Mouse (Mus musculus) cerebellum, adult 18-20 months (tissue): ENCODE measurements around the gene Armc5.
A peak's percentile ranks its signal among the peaks of the same experiment; 100 is the strongest.

Experiments used
- DNase-seq, 2 experiments: peaks; one replicate each; pipeline ENCODE4 v3.0.0; 2021

The Armc5 gene

DNA sequence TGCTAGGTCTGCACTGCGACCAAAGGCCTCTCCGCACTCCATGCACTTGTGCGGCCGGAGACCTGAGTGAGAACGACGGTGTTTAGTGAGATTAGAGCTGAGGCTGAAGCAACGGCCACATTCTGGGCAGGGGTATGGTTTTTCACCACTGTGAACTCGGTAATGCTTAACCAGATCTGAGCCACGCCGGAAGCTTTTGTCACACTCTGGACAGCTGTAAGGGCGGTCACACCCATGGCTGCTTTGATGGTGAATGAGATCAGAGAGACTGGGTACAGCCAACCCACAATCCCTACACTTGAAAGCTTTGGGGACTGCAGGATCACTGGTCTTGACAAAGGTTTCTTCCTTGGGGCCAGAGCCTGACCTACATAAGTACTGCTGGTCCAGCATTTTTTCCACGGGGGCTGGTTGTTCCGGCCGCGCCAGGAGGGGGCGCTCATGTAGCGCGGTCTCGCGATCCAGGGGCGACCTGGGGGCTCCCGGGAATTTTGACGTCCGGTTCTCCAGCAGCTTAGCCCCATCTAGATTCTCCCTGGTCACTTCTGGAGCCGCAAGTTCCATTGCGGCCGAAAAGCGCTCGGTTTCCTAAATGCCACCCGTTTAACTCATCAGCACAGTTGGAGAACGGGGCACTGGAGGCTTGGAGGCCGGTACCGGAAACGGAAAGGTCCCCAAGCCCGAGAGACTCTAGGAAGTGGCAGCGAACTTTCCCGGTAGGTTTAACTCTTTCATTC, at the start of gene Armc5:
Gene Armc5, plus strand, starts transcription at position 487 of the 737 bp plus-strand sequence.
- peak; percentile 82 to 91 for DNase-seq

DNA sequence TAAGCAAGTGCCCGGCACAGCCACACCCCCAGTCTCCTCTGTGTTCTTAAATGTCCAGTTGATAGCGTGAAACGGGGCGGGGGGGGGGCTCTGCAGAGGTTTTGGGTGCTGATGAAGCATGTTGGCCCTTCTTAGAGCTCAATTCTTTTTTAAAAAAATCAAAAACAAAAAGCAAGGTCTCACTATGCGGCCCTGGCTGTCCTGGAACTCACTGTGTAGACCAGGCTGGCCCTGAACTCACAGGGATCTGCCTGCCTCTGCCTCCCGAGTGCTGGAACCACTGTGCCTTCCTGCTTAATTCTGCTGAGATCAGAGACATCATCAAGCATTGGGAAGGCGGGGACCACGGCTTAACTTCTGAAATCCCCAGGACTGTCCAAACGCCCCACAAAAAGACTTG, 35.5 kb upstream of the Armc5 start:
- DNase-seq: no peak

DNA sequence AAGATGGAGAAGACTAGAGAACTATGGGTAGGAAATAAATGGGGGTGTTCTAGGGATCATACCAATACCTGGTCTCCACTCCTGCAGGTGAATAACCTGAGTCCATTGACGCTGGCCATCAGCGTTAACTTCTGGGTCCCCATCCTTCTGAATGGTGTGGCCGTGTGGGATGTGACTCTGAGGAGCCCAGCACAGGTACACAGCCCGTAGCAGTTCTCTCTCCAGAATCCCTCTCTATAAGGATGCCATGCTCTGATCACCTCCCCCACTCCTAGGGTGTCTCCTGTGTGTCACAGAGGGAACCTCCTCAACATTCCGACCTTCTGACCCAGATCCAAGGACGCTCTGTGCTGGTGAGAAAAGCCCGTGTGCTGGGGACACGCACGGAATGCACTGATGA, 34.1 kb upstream of the Armc5 start:
- DNase-seq: no peak

DNA sequence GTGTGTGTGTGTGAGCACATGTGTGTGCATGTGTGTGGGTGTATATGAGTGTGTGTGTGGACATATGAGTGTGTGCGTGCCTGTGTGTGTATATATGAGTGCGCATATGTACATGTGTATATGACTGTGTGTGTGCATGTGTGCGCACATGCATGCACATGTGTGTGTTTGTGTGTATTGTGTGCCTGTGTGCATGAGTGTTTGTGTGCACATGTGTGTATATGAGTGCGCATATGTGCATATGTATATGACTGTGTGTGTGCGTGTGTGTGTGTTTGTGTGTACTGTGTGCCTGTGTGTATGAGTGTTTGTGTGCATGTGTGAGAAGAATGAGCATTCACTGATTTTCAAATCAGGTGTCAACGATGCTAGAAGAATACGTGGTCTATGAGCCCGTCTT, 33.0 kb upstream of the Armc5 start:
- no peak for DNase-seq

DNA sequence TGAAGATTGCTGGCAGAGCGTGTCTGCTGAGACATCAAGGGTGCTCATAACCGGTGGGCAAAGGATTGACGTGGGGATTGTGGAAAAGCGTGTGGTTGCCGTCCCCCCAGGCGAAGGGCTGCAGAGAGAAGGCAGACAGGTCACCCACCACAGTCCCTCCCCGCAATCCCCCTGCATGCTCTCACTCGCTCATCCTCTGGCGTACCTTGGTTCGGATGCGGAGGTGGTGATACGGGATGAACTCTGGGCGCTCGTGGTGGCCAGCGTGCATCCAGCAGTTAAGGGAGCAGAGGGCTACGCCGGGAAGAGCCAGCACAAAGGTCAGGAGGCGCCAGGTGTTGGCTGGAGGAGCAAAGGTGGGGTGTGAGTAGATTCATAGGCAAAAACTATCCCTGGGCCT, 31.4 kb upstream of the Armc5 start:
- no peak for DNase-seq

DNA sequence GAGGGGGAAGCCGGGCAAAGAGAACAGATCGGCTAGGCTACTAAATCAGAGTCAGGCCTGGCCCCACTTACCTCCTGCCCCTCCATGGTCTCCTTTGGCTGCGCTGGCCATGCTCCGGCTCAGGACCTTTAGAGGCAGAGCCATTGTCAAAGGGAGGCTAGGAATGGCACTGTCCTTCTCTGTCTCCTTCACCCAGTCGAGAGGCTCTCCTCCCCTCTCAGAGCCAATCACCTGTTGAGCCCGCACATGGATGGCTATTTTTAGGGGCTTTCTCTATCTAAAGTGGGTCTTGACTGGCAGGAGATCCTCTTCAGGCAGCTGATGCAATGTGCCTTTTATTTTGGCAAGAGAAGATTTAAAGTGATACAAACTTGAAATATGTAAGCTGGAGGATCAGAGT, 31.0 kb upstream of the Armc5 start, which contains the start of gene Cox6a2:
Gene Cox6a2, minus strand, starts transcription at position 236 of the 400 bp plus-strand sequence.
- no peak for DNase-seq

DNA sequence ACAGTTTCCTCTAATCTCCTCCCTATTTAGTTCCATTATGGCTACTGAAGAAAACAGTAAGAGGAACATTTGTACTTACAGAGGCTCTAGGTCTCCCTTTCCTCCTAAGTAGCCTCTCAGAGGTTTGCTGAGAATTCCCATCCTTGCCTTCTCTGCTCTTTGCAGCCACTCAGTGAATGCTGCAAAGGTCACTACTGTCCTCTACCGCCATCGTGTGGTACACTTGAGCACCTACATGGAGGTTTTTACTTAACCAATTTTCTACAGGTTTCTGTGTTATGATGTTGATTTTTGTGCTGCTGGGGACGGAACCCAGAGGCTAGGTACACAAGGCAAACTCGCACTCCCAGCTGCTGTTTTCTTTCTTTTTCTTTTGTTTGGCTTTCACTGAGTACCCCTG, 29.0 kb upstream of the Armc5 start:
- DNase-seq: peak; percentile 59 to 76

DNA sequence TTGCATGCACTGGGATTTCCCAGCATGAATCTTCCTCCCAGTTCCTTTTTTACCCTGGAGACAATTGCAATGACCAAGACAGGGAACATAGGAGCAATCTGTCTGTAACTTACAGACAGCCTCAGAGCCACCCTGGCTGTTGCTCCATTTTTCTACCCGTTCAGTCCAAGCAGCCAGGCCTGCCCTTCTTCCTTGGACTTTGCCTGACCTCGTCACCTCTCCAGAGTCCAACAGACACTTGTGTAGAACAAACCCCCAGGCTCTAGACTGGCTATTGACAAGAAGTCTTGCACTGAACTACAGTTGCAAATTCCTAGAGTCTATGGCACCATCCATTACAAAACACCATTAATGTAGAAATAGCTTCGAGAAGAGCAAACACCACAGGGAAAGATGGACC, 27.3 kb upstream of the Armc5 start:
- no peak for DNase-seq

DNA sequence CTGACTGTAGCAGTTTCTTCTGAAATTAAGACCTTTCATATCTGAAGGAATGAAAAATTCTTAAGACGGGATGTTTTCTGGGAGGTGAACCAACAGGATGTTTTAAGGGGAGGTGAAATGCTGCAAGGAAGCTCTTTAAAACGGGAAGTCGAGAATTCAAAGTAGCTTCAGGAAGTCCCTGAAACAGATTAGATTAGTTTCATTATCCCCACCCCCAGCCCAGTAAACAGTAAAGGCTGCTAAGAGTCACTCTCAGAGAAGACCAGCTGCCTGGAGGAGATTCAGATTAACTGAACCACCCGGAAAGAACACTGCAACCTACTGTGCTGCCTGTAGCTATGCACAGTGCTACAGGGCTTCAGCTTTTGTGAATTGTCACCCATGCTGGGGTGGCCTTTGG, 17.2 kb upstream of the Armc5 start:
- no peak for DNase-seq

DNA sequence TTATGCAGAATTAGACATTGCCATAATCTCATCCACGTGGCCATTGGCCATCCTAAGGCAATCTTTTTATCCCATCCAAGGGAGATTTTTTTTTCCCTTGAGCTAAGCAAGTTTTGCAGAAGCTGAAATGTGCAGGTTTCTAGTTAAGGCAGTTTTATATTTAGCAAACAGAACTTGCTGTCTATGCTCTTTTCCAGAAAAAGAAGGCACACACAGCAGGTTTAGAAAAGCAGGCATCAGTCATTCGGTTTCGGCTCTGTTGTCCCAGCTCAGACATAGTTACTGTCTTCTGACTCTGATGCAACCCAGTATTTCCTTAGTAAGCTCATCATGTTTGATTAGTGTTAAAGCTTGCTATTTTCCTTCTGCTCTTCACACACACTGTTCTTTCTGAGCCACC, 16.2 kb upstream of the Armc5 start:
- DNase-seq: no peak

DNA sequence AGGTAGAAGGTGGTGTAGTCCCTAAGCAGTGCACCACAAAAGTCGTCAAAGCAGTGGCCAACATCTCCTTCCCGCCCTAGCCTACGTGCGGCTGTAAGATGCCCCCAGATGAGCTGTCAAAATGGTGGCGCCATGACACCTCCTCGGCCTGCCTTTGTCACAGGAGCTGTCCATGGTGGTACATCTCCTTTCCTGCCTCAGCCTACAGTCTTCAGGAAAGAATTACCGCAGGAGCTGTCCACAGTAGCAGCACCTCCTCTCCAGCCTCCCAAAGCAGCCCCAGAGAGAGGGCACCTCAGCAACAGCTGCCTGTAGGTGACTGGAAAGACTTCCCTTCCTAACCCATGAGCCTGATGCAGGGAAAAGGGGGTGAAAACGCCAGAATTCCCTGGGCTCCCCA, 5.4 kb upstream of the Armc5 start:
- DNase-seq: no peak

DNA sequence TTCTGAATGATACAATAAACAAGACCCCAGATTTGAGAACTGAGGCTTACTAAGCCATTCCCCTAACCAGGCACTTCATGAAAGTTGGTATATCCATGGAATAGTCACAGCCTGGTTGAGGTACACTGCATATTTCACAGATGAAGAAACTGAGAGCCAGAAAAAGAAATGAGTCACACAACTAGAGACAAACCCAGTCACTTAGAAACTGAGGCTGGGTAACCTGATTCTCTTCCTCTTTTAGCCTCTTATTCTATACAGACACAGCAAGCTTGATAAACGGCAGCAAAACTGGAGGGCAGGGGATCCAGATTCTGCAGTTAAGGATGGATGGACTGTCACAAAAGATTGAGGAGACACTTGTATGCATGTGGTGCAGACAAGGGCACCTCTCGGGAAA, 2.3 kb upstream of the Armc5 start:
- DNase-seq: no peak

DNA sequence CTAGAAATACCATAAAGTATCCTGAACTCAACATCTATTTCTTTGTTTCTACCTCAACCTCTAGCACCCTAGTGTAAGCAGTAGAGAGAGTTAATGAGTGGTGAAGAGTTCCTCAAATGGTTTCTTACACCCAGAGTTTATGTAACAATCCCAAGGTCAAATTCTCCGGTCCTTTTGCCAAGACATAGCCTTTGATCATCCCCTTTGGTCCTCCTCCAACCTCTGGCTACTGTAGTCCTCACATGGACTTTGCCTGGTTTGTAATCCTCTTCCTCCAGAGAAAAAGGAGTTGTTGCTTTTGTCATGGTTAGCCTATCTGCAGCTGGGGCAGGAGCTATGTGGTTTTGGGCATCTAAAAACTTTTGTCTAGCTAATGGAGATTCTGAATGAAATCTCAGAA, 1.7 kb upstream of the Armc5 start:
- no peak for DNase-seq

DNA sequence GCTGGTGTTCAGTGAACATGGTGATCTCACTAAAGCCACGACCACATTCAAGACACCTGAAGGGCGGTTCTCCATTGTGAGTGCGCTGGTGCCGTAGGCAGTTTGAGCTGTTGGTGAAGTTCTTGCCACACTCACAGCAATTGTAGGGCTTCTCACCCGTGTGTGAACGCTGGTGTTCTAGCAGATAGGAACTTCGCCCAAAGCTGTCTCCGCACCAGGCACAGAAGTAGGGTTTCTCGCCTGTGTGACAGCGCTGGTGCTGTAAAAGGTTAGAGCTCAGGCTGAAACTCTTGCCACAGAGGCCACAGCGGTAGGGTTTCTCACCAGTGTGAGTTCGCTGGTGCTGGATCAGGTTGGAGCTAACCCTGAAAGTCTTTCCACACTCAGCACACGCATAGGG, 716 bp upstream of the Armc5 start:
- no peak for DNase-seq

DNA sequence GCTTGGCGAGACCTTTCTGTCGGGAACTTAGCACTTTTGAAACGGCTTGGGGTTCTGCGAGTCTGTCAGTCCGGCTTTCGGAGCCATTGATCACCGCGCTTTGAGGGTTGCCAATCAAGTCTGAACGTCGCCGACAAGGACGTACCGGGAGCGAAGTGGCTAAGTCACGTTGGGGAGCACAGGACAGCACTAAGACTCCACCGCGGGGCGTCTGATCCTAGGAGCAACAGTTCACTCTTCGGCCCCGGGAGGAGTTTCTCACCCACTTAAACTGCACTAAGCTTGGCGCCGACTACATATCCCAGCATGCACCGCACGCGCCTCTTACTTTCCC, 418 bp downstream of the Armc5 start:
- no peak for DNase-seq

DNA sequence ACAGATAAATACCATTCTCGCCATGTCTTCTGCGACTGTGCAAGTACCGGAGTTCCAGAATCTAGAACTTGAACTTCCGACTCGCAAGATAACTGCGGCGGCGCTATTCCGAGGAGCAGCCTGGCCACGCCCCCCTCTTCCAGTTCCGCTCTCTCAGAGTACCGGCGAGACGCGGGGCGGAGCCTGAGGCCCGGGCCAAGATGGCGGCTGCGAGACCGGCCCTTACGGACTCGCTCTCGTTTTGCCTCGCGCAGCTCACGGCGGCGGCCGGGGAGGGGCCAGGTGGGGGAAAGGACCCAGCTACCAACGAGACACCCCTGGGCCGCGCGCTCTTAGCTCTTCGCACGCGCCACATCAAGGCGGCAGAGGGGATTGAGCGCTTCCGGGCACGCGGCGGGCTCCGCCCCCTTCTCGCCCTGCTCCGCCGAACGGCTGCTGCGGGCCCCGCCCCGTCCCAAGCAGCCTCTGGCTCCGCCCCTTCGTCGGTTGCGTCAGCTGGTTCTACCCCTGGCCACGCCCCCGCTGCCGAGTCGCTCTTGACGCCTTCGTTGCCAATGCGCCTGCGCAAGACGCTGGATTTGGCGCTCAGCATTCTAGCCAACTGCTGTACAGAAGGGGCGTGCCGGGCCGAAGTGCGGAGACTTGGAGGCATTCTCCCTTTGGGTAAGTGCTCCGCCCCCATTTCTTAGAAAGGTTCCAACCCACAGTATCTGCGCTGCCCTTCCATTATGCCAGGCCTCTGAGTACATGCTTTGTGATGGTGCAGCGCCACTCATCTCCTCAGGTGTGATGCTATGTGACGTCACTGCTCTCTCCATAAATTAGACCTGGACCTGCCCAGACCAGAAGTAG, 1.0 kb downstream of the Armc5 start, which contains the start of gene 9130023H24Rik:
Gene 9130023H24Rik, minus strand, starts transcription at position 105 of the 852 bp plus-strand sequence.
- peak; percentile 100 for DNase-seq

DNA sequence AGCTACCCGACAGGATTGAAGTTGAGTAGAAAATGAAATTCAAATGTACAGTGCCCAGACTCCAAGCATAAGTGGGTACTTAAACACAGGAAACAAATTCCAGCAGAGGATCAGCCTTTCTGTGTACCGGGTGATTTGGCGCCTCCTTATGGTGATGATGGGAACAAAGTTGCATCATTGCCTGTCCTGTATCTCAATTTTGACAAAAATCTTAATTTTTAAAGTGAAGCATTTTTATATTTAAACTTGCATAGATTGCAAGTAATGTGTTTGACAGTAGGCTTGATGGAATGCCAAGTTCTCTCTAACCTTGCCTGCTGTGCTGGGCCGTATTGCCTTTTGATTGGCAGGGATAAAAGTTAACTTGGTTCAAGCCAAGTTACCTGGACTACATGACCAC, 1.8 kb downstream of the Armc5 start:
- peak; percentile 30 to 33 for DNase-seq

DNA sequence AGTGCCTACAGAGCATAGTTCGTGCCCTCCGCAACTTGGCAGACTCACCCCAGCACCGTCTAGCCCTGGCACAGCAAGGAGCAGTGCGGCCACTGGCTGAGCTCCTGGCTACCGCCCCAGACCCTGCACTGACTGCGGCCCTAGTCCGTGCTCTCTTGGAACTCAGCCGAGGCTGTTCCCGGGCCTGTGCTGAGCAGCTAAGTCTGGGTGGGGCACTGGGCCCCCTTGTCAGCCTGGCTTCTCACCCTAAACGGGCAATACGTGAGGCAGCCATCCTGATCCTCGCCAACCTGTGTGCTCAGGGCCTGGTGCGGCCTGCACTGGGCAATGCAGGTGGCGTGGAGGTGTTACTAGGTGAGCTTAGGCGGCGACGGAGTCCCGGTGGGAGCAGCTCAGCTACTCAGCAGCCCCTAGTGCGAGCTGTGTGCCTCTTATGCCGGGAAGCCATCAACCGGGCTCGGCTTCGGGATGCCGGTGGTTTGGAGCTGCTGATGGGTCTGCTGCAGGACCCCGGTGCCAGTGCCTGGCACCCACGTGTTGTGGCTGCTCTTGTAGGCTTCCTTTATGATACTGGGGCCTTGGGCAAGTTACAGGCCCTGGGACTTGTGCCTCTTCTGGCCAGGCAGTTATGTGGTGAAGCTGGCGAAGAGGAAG, 3.1 kb downstream of the Armc5 start:
- peak; percentile 33 to 39 for DNase-seq

DNA sequence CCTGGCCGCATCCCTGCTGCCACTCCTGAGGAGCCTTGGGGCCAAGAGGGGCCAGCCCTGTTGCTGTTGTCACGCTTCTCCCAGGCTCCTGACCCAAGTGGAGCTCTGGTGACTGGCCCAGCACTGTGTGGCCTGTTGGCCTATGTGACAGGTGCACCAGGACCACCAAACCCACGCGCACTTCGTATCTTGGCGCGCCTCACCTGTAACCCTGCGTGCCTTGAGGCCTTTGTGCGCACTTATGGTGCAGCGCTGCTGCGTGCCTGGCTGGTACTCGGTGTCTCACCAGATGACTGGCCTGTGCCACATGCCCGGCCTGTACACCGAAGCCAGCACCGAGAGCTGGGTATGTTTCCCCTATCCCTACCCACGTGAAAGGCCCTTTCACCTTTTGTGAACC, 5.2 kb downstream of the Armc5 start:
- no peak for DNase-seq

DNA sequence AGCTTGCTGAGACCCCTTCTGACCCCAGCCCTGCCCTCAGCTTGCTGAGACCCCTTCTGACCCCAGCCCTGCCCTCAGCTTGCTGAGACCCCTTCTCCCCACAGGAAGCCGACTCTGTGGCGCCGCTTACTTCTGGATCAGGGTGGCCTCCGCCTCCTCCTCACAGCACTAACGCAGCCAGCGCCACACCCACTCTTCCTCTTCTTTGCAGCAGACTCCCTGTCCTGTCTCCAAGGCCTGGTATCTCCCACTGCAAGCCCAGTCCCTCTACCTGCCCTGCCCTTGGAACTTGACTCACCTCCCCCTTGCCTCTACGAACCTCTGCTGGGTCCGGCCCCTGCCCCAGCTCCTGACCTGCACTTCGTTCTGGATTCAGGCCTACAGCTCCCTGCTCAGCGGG, 6.8 kb downstream of the Armc5 start:
- peak in 1 of 2 experiments; percentile 10 for DNase-seq

DNA sequence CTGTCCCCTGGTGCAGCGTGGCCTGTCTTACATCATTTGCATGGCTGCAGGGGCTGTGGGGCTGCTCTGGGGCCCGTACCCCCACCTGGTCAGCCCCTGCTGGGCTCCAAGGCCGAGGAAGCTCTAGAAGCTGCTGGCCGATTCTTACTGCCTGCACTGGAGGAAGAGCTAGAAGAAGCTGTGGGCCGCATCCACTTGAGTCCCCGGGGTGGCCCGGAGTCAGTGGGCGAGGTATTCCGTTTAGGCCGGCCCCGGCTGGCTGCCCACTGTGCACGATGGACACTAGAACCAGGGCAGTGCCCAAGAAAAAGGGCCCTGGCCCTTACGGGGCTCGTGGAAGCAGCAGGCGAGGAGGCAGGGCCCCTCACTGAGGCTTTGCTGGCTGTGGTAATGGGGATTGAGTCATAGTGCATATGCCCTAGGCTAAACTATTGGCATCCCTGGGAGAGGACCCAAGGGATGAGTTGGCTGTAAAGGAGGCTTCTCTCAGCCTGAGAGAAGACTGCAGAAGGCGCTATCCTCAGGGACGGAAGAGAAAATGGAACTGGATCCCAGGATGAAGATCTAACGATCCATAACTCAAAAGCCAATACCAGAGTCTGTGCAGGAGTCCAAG, 7.4 kb downstream of the Armc5 start:
- no peak for DNase-seq

DNA sequence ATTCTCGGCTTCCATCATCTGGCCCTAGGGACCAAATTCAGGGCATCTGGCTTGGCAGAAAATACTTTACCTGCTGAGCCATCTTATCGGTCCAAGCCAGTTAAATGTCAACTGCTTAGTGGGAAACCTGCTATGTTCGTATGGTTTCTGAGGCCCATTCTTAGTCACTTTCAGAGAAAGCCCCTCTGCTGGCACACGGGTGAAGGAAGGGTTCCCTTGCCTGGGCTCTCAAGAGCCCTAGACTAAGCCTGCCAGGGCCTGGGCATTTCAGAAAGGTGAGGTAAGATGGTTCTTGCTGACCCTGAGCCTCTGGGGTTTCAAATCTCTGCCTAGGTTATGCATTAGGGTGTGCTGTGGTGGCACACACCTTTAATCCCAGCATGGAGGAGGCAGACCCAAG, 8.4 kb downstream of the Armc5 start:
- DNase-seq: peak in 1 of 2 experiments; percentile 21
